Mouse (Mus musculus) MEL (cell line): ENCODE results near the gene Entpd6. TPM values are rescaled to one million over a fixed set of nuclear protein-coding genes. Genes with fewer than 3 reads are reported as not detected.

Experiments used
- DNase-seq: peaks from one replicate; pipeline ENCODE4 v3.0.0; 2011; ENCODE audit warnings: low read depth, low spot score
- H3K27ac ChIP-seq: 2 replicates; pipeline ENCODE4 v1.5.1; 2012; ENCODE audit warnings: low read depth, mild to moderate bottlenecking, control low read depth, low read length, moderate library complexity; ENCODE audit not compliant: control insufficient read depth
- H3K27me3 ChIP-seq, 2 experiments: fragments of 150-350 bp in 1 of 2; sonication (generic) in 1 of 2; 2 replicates each; pipeline ENCODE4 v1.6.1; 2012; ENCODE audit warnings: low read length in 2 of 2, mild to moderate bottlenecking in 2 of 2, improper control_type of control experiment in 1 of 2, moderate library complexity in 1 of 2; ENCODE audit not compliant: insufficient read depth in 2 of 2, control insufficient read depth in 1 of 2
- H3K36me3 ChIP-seq, 2 experiments: 2 replicates each; pipeline ENCODE4 v1.6.1; 2012 to 2014; ENCODE audit warnings: low read length in 2 of 2, improper control_type of control experiment in 1 of 2, inconsistent platforms in 1 of 2, mild to moderate bottlenecking in 1 of 2; ENCODE audit not compliant: insufficient read depth in 2 of 2, control insufficient read depth in 1 of 2
- H3K4me1 ChIP-seq, 2 experiments: fragments of 150-350 bp in 1 of 2; sonication (generic) in 1 of 2; 2 replicates each; pipeline ENCODE4 v1.6.1; 2012; ENCODE audit warnings: low read length in 2 of 2, improper control_type of control experiment in 1 of 2, mild to moderate bottlenecking in 1 of 2; ENCODE audit not compliant: insufficient read depth in 2 of 2, control insufficient read depth in 1 of 2
- H3K4me3 ChIP-seq, 2 experiments: fragments of 150-350 bp in 1 of 2; sonication (generic) in 1 of 2; 2 replicates each; pipeline ENCODE4 v1.5.1; 2012; ENCODE audit warnings: low read depth in 2 of 2, low read length in 2 of 2, mild to moderate bottlenecking in 2 of 2, moderate library complexity in 2 of 2, control low read depth in 1 of 2, improper control_type of control experiment in 1 of 2; ENCODE audit not compliant: control insufficient read depth in 1 of 2, insufficient read depth in 1 of 2
- H3K79me2 ChIP-seq: 2 replicates; pipeline ENCODE4 v1.6.1; 2012; ENCODE audit warnings: mild to moderate bottlenecking, low read length, moderate library complexity; ENCODE audit not compliant: control insufficient read depth, poor library complexity, insufficient read depth
- H3K9ac ChIP-seq: 2 replicates; pipeline ENCODE4 v1.6.1; 2012; ENCODE audit warnings: low read depth, mild to moderate bottlenecking, control low read depth, low read length, moderate library complexity; ENCODE audit not compliant: control insufficient read depth, poor library complexity, severe bottlenecking
- H3K9me3 ChIP-seq: fragments of 150-350 bp; sonication (generic); replicated peaks from 2 replicates; pipeline ENCODE4 v1.6.1; 2012; ENCODE audit warnings: mild to moderate bottlenecking, low read length, improper control_type of control experiment, moderate library complexity; ENCODE audit not compliant: insufficient read depth
- CHD1 ChIP-seq: IDR thresholded peaks from 2 replicates; pipeline ENCODE4 v1.6.1; 2012; ENCODE audit warnings: low read depth, mild to moderate bottlenecking, inconsistent platforms, low read length, improper control_type of control experiment
- CTCF ChIP-seq, 3 experiments: IDR thresholded peaks in 2 of 3; conservative IDR thresholded peaks in 1 of 3; 2 replicates each; pipeline ENCODE4 v1.5.1; 2011 to 2012; ENCODE audit warnings: low read length in 3 of 3, low read depth in 2 of 3, mild to moderate bottlenecking in 2 of 3, improper control_type of control experiment in 1 of 3, inconsistent platforms in 1 of 3, mixed read lengths in 1 of 3, moderate library complexity in 1 of 3; ENCODE audit not compliant: control insufficient read depth in 1 of 3, insufficient read depth in 1 of 3, poor library complexity in 1 of 3, severe bottlenecking in 1 of 3
- E2F4 ChIP-seq: IDR thresholded peaks from 2 replicates; pipeline ENCODE4 v1.6.1; 2011; ENCODE audit warnings: low read depth, low read length, improper control_type of control experiment, borderline replicate concordance
- ELF1 ChIP-seq: IDR thresholded peaks from 2 replicates; pipeline ENCODE4 v1.6.1; 2014; ENCODE audit warnings: low read depth, mild to moderate bottlenecking, inconsistent platforms, low read length, improper control_type of control experiment, moderate library complexity
- ETS1 ChIP-seq: IDR thresholded peaks from 2 replicates; pipeline ENCODE4 v1.6.1; 2012; ENCODE audit warnings: low read depth, mild to moderate bottlenecking, inconsistent platforms, low read length, improper control_type of control experiment, moderate library complexity
- GATA1 ChIP-seq: IDR thresholded peaks from 2 replicates; pipeline ENCODE4 v1.6.1; 2011; ENCODE audit warnings: low read depth, low read length, improper control_type of control experiment
- HCFC1 ChIP-seq: IDR thresholded peaks from 2 replicates; pipeline ENCODE4 v1.6.1; 2012; ENCODE audit warnings: low read depth, mild to moderate bottlenecking, inconsistent platforms, low read length, improper control_type of control experiment, moderate library complexity
- KAT2A ChIP-seq: conservative IDR thresholded peaks from 2 replicates; pipeline ENCODE4 v1.6.1; 2012; ENCODE audit warnings: low read depth, low read length, improper control_type of control experiment, inconsistent platforms
- MAZ ChIP-seq: IDR thresholded peaks from 2 replicates; pipeline ENCODE4 v1.6.1; 2012; ENCODE audit warnings: low read depth, mild to moderate bottlenecking, inconsistent platforms, low read length, improper control_type of control experiment
- MEF2A ChIP-seq: IDR thresholded peaks from 2 replicates; pipeline ENCODE4 v1.6.1; 2014; ENCODE audit warnings: low read depth, mild to moderate bottlenecking, inconsistent platforms, low read length, improper control_type of control experiment; ENCODE audit not compliant: poor library complexity, insufficient replicate concordance, severe bottlenecking; ENCODE audit errors: extremely low read depth
- MYB ChIP-seq: IDR thresholded peaks from 2 replicates; pipeline ENCODE4 v1.6.1; 2011; ENCODE audit warnings: mild to moderate bottlenecking, low read depth, low read length, improper control_type of control experiment
- MYC ChIP-seq: IDR thresholded peaks from 2 replicates; pipeline ENCODE4 v1.6.1; 2011; ENCODE audit warnings: low read depth, mild to moderate bottlenecking, low read length, improper control_type of control experiment, moderate library complexity
- NRF1 ChIP-seq: IDR thresholded peaks from 2 replicates; pipeline ENCODE4 v1.6.1; 2014; ENCODE audit warnings: low read depth, mild to moderate bottlenecking, inconsistent platforms, low read length, improper control_type of control experiment, moderate library complexity; ENCODE audit not compliant: poor library complexity, insufficient read depth, severe bottlenecking
- TAL1 ChIP-seq: IDR thresholded peaks from 2 replicates; pipeline ENCODE4 v1.6.1; 2012; ENCODE audit warnings: mild to moderate bottlenecking, inconsistent platforms, low read length, moderate library complexity, mixed read lengths
- TCF12 ChIP-seq: IDR thresholded peaks from 2 replicates; pipeline ENCODE4 v1.6.1; 2014; ENCODE audit warnings: low read depth, mild to moderate bottlenecking, inconsistent platforms, low read length, improper control_type of control experiment, moderate library complexity
- USF1 ChIP-seq: IDR thresholded peaks from 2 replicates; pipeline ENCODE4 v1.6.1; 2014; ENCODE audit warnings: low read depth, mild to moderate bottlenecking, inconsistent platforms, low read length, improper control_type of control experiment, moderate library complexity
- USF2 ChIP-seq, 2 experiments: IDR thresholded peaks; 2 replicates each; pipeline ENCODE4 v1.6.1; 2011 to 2012; ENCODE audit warnings: improper control_type of control experiment in 2 of 2, low read length in 2 of 2, borderline replicate concordance in 1 of 2, inconsistent platforms in 1 of 2, low read depth in 1 of 2, mild to moderate bottlenecking in 1 of 2; ENCODE audit not compliant: insufficient read depth in 1 of 2
- ZMIZ1 ChIP-seq: IDR thresholded peaks from 2 replicates; pipeline ENCODE4 v1.6.1; 2012; ENCODE audit warnings: low read depth, mild to moderate bottlenecking, inconsistent platforms, low read length, improper control_type of control experiment, moderate library complexity
- ZNF384 ChIP-seq: IDR thresholded peaks from 2 replicates; pipeline ENCODE4 v1.6.1; 2012; ENCODE audit warnings: low read depth, mild to moderate bottlenecking, inconsistent platforms, low read length, improper control_type of control experiment
- polyA plus RNA-seq, 2 experiments: library from polyadenylated mRNA; stranded (reverse) in 1 of 2; unstranded in 1 of 2; fragments of >175 nt in 1 of 2; fragments of >200 nt in 1 of 2; gene quantifications; 2 replicates each; pipeline versions ENCODE4 v1.2.1 to v1.2.4; 2012; ENCODE audit warnings: low replicate concordance in 2 of 2, low read depth in 1 of 2; ENCODE audit not compliant: insufficient read length in 2 of 2, insufficient read depth in 1 of 2, missing spikeins in 1 of 2
- total RNA-seq: library from RNA; depleted of rRNA; stranded (reverse); fragments of 300-350 nt; gene quantifications from 2 replicates; pipeline ENCODE4 v1.2.3, GENCODE M21; 2012

Entpd6 gene
- total and polyA plus RNA-seq, 3 experiments, result 47.9 to 48.2 TPM; not detected in 1

- no peak overlapping the region for H3K27ac ChIP-seq
- no peaks in the 10 kb centered on the region for H3K9me3 ChIP-seq
- H3K27me3 ChIP-seq, result no peaks in the 10 kb centered on the region
- no peaks in the 10 kb centered on the region; a peak in 1 of 4 replicates for H3K36me3 ChIP-seq
- TF ChIP-seq MYC (no peak), MEF2A (no peak), MYB (no peak), TCF12 (no peak), ZMIZ1 (no peak), CTCF (IDR thresholded peaks at IDR 0.05 in 2 of 3, conservative IDR thresholded peaks at IDR 0.05 in 1 of 3; ENCODE audit: control insufficient read depth in 1 of 3, insufficient read depth in 1 of 3, low read depth in 2 of 3, low read length in 3 of 3, poor library complexity in 1 of 3, severe bottlenecking in 1 of 3) (no peak)
- H3K4me3 ChIP-seq, result no peak overlapping the region
- no peak for DNase-seq
- H3K79me2 ChIP-seq, result no peaks in the 10 kb centered on the region
- no peaks in the 10 kb centered on the region for H3K4me1 ChIP-seq
- H3K9ac ChIP-seq, result no peak overlapping the region
These were observed 23.8 kb downstream of the Entpd6 start for GRCm38 (mm10) chr2:150772466-150773119.

GRCm38 (mm10) chr2:150782801-150783200 is 34.0 kb downstream of the Entpd6 start:
- Histone ChIP-seq H3K4me3 (no peak overlapping the region), H3K27ac (no peak overlapping the region), H3K9me3 (no peaks in the 10 kb centered on the region), H3K36me3 (peaks cover 0 to 13% of the 10 kb centered on the region in 2 experiments; a peak in 2 of 4 replicates), H3K79me2 (peaks cover 3% of the 10 kb centered on the region; the same call in 1 of the 2 replicates), H3K4me1 (peaks cover 3 to 13% of the 10 kb centered on the region in 2 experiments; a peak in 2 of 4 replicates), H3K9ac (no peak overlapping the region), H3K27me3 (no peaks in the 10 kb centered on the region)
- peak; percentile 78 for DNase-seq
- TF ChIP-seq ELF1 (peak; percentile 15; the same call in 1 of the 2 replicates), NRF1 (no peak)

DNA sequence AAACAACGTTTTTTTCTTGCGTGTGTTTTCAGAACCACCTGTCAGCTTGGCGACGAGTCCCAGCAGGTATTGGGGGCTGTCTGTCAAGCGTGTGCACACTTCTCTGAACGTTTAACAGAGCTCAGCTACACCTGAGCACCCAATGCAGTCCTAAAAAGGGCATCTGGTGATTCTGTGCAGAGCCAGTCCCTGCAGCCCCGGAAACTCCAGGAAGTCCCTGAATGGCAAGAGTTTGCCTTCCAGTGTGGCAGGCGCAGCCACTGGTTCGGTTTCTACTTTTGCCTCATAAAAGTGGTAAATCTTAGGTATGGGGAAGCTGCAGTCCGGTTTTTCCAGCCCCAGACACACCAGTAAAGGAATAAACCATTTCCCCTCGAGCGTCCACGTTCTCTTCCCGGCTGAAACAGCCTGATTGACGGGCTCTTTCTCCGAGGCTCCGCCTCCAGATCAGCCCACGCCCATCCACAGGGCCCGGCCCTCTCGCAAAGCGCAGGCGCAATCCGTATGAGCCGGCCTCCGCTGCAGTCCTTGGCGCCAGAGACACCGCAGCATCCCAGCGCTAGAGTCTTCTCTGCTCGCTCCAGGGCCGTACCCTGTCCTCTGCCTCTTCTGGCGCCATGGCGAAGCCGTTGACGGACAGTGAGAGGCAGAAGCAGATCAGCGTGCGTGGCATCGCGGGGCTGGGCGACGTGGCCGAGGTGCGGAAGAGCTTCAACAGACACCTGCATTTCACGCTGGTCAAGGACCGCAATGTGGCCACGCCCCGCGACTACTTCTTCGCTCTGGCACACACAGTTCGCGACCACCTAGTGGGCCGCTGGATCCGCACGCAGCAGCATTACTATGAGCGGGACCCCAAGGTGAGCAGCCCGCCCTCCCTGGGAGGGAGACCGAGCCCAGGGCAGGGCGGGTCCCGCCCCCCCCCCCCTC is 37.7 kb downstream of the Entpd6 start, which contains the start of gene Pygb:
TSS of gene Pygb (plus strand) at position 485 of the 930 bp plus-strand sequence.
- peaks cover 0 to 13% of the 10 kb centered on the region in 2 experiments; a peak in 2 of 4 replicates for H3K36me3 ChIP-seq
- H3K4me3 ChIP-seq, result peak within 1 kb of the TSS; percentile 70 to 78
- H3K4me1 ChIP-seq, result peaks cover 3 to 13% of the 10 kb centered on the region in 2 experiments; a peak in 2 of 4 replicates
- DNase-seq, result peak; percentile 94
- H3K27me3 ChIP-seq, result no peaks in the 10 kb centered on the region
- peaks cover 3% of the 10 kb centered on the region; the same call in 1 of the 2 replicates for H3K79me2 ChIP-seq
- H3K9me3 ChIP-seq, result no peaks in the 10 kb centered on the region
- peak within 1 kb of the TSS; percentile 72 for H3K9ac ChIP-seq
- H3K27ac ChIP-seq, result peak within 1 kb of the TSS; percentile 37; the same call in 1 of the 2 replicates
- peak; percentile 67; the same call in 1 of the 2 replicates for TF ChIP-seq ELF1
- TF ChIP-seq TAL1, result no peak
- TF ChIP-seq ZMIZ1, result no peak; the same call in none of the 2 replicates
- TF ChIP-seq USF2 (IDR thresholded peaks at IDR 0.05; ENCODE audit: borderline replicate concordance in 1 of 2, insufficient read depth in 1 of 2, low read depth in 1 of 2, low read length in 2 of 2), result no peak
- TF ChIP-seq E2F4, result no peak
- no peak for TF ChIP-seq USF1
- TF ChIP-seq MYC, result 0 out of 2 replicates have a peak, but pooled peaks have one; percentile 30
- no peak for TF ChIP-seq ZNF384
- no peak for TF ChIP-seq CTCF (IDR thresholded peaks at IDR 0.05 in 2 of 3, conservative IDR thresholded peaks at IDR 0.05 in 1 of 3; ENCODE audit: control insufficient read depth in 1 of 3, insufficient read depth in 1 of 3, low read depth in 2 of 3, low read length in 3 of 3, poor library complexity in 1 of 3, severe bottlenecking in 1 of 3)
- TF ChIP-seq GATA1, result no peak
- TF ChIP-seq HCFC1, result no peak
- no peak for TF ChIP-seq KAT2A
- no peak for TF ChIP-seq MAZ
- no peak for TF ChIP-seq ETS1
- TF ChIP-seq CHD1, result no peak
